Mouse (Mus musculus) bone marrow macrophage, adult 2 months (primary cell): ENCODE measurements around the gene Skp1a. TPM values are rescaled to one million over a fixed set of nuclear protein-coding genes. Genes with fewer than 3 reads are reported as not detected.

ENCODE experiments used
- H3K27ac ChIP-seq: 2 replicates; pipeline ENCODE4 v1.5.1; 2012; ENCODE audit warnings: low read depth, low read length; ENCODE audit not compliant: insufficient read depth
- H3K4me1 ChIP-seq: 2 replicates; pipeline ENCODE4 v1.6.1; 2012; ENCODE audit warnings: low read length; ENCODE audit not compliant: control insufficient read depth, insufficient read depth
- H3K4me3 ChIP-seq: 2 replicates; pipeline ENCODE4 v1.5.1; 2012; ENCODE audit warnings: mild to moderate bottlenecking, low read length, moderate library complexity; ENCODE audit not compliant: insufficient read depth
- CTCF ChIP-seq: IDR thresholded peaks from 2 replicates; pipeline ENCODE4 v1.5.1; 2012; ENCODE audit warnings: low read depth, mild to moderate bottlenecking, low read length, moderate library complexity
- POLR2A ChIP-seq: IDR thresholded peaks from 2 replicates; pipeline ENCODE4 v1.6.1; 2012; ENCODE audit warnings: mild to moderate bottlenecking, low read depth, low read length, borderline replicate concordance
- polyA plus RNA-seq: library from polyadenylated mRNA; stranded (reverse); fragments of >200 nt; gene quantifications from 2 replicates; pipeline ENCODE4 v1.2.4, GENCODE M21; 2012; ENCODE audit not compliant: missing spikeins, insufficient read depth, insufficient read length

Skp1a gene
- polyA plus RNA-seq, 1 experiment: 164 TPM

GRCm38 (mm10) chr11:52275774-52276555 lies 44.2 kb downstream of the Skp1a start:
- Histone ChIP-seq H3K4me1 (no peaks in the 10 kb centered on the region), H3K4me3 (no peak overlapping the region), H3K27ac (no peak overlapping the region)
- TF ChIP-seq POLR2A (no peak), CTCF (no peak)

DNA sequence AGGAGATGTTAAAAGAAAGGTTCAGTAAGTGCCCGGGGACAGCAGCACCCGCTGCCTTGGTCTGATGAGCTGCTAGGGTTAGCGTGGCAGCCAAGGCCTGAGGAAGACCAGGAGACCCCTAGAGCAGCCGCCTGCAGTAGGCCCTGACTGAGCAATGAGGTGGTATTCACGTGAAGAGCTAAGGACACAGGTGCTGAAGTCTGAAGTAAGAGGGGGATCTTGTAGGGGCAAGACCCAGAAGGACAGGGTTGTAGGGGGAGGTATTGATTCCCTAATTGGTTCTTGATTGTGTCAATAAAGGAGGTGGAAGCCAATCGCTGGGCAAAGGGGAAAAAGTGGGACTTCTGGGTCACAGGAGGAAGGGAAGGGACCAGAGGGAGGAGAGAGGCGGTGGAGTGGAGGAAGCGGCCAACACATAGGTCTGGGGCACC lies 45.2 kb downstream of the Skp1a start:
- Histone ChIP-seq H3K27ac (no peak overlapping the region), H3K4me1 (no peaks in the 10 kb centered on the region), H3K4me3 (no peak overlapping the region)
- TF ChIP-seq CTCF: no peak
- TF ChIP-seq POLR2A: no peak

DNA sequence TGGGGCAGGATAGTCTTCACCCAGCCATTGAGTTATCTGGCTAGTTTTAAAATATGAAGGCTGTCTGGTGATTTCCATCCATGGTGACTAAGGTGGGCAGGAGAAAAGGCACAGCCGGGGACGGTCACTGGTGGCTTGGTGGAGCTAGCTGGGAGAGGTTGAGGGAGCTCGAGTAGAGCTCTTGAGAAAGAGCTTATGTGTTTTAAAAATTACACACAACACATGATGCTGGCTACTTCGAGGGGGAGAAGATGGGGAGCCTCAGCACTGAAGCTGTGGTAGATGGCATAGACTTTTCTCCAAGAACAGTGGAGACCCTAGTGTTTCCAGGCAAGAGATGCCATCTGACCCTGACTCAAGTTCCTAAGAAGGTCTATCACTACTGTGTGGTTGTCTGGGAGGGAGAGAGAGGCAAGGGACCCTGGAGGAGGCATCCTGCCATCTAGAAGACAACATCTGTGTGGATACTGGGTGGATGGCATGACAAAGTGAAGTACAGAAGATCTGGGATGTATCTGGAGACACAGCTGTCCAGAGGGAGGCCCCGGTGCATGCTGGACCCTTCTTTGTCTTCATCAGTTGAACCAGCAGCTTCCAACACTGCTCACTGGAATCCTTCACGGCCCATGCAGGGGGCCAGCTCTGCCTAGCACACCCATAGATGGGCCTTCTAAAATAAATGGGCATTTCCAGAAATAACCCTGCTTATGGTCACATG lies 45.8 kb downstream of the Skp1a start:
- Histone ChIP-seq H3K4me1 (no peaks in the 10 kb centered on the region), H3K4me3 (no peak overlapping the region), H3K27ac (no peak overlapping the region)
- TF ChIP-seq CTCF (no peak), POLR2A (no peak)

DNA sequence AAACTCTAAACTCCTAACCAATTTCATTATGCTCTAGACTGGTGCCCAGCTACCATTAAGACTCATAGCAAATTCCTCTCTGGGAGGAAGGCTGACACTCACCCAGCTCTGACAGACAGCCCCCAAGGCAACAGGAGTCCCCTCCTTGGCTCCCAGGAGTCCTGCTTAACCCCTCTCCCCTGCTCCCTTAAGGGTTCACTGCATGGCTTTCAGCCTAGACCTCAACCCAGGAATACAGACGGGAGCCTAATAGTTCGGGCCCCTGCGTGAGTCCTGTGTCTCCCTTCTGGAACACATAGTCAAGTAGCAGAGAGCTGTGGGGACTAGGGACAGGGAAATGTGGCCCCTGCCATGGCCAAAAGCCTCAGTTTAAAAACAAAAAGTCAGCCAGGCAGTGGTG lies 46.4 kb downstream of the Skp1a start:
- TF ChIP-seq CTCF: no peak
- no peak for TF ChIP-seq POLR2A
- Histone ChIP-seq H3K4me3 (no peak overlapping the region), H3K4me1 (no peaks in the 10 kb centered on the region), H3K27ac (no peak overlapping the region)

- Histone ChIP-seq H3K4me3 (no peak overlapping the region), H3K4me1 (no peaks in the 10 kb centered on the region), H3K27ac (no peak overlapping the region)
- no peak for TF ChIP-seq CTCF
- TF ChIP-seq POLR2A: no peak
Measured at GRCm38 (mm10) chr11:52278991-52279390, 47.2 kb downstream of the Skp1a start.

- Histone ChIP-seq H3K27ac (no peak overlapping the region), H3K4me3 (no peak overlapping the region), H3K4me1 (no peaks in the 10 kb centered on the region)
- no peak for TF ChIP-seq CTCF
Measured at GRCm38 (mm10) chr11:52279611-52280145, 47.9 kb downstream of the Skp1a start.

- Histone ChIP-seq H3K4me3 (no peak overlapping the region), H3K27ac (no peak overlapping the region), H3K4me1 (no peaks in the 10 kb centered on the region)
- no peak for TF ChIP-seq POLR2A
- no peak for TF ChIP-seq CTCF
Measured at GRCm38 (mm10) chr11:52280566-52281455, 49.0 kb downstream of the Skp1a start.

GRCm38 (mm10) chr11:52281568-52282328 lies 50.0 kb downstream of the Skp1a start:
- Histone ChIP-seq H3K27ac (no peak overlapping the region), H3K4me3 (no peak overlapping the region), H3K4me1 (no peaks in the 10 kb centered on the region)
- TF ChIP-seq POLR2A (no peak), CTCF (no peak)

DNA sequence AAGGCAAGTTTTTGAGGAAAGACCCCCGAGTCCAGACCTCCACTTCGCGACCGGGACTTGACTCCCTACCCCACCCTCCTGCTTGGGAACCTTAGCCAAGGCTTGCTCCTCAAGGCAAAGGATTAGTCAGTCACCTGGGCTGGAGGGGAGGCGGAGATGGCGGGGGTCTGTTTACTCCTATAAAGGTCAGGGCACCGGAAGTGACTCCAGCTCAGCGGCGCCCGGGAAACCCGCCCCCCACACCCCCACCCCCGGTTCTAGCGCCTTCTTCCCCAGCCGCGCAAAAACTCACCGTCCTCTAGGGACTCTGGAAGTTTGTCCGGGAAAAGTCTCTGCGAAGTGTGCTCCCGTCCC lies 50.6 kb downstream of the Skp1a start:
- peak overlapping the region; percentile 61 for H3K4me3 ChIP-seq
- H3K27ac ChIP-seq: no peak overlapping the region
- no peaks in the 10 kb centered on the region for H3K4me1 ChIP-seq
- TF ChIP-seq POLR2A (no peak), CTCF (no peak)
